Mouse (Mus musculus): Measurements from ENCODE around the gene Slc5a11. TPM values are rescaled to one million over a fixed set of nuclear protein-coding genes. Genes with fewer than 3 reads are reported as not detected.

The Slc5a11 gene
- total RNA-seq, 2 experiments from 2014 or later, result not detected

Other genes starting within 250 kb of the Slc5a11 start
- gene Rbbp6, start 249.1 kb upstream of the Slc5a11 start, total RNA-seq (2021), result 10 to 100 TPM; 21.2 to 26.4 TPM
- 10 to 100 TPM; 15.5 to 22.5 TPM for gene Tnrc6a, start 90.9 kb upstream of the Slc5a11 start, total RNA-seq (2021)
- 10 to 100 TPM; 23.0 to 29.8 TPM for gene Lcmt1, start 155.0 kb downstream of the Slc5a11 start, total RNA-seq (2021)
- 10 to 100 TPM; 13.5 to 15.9 TPM for gene Arhgap17, start 155.1 kb downstream of the Slc5a11 start, total RNA-seq (2021)
- not detected for gene Aqp8, start 247.5 kb downstream of the Slc5a11 start, total RNA-seq (2021)

Measured in gastrocnemius, postnatal 36 days (tissue).